8 mouse cellular contexts compared by ENCODE assay signal in the genomic region with DNA sequence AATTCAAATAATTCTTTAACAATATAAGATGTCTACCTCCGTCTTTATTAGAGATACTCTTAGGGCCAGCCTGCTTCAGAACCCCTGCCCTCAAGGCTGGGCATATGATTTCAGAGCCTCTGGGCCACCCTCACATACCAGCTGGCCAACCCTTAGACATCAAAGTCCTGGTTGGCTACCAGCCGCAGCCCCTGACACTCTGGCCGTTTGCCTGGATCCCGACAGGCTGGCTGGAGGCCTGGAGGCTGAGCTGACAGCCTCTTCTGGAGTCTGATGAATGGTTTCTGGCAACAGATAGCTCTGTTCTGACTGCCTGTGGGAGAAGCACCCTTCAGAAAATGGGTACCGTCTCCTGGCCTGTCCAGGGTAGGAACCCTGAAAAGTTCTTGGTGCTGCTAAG.
DNase-seq lines count a peak whose midpoint lies in the region; ATAC-seq and TF ChIP-seq lines count a peak whose summit lies in the region.

No protein-coding gene starts in this region.

- no peak overlapping the region for H3K27ac ChIP-seq in hindbrain, postnatal 0 days
- no peak overlapping the region for H3K27ac ChIP-seq in hindbrain, embryonic 12.5 days
- no peak overlapping the region for H3K27ac ChIP-seq in gastrocnemius, adult 2 months

- H3K4me3 ChIP-seq in hindbrain, postnatal 0 days (ENCODE audit: low read length) = no peak overlapping the region
- H3K4me3 ChIP-seq in hindbrain, embryonic 12.5 days = no peak overlapping the region
- H3K4me3 ChIP-seq in gastrocnemius, adult 2 months = no peak overlapping the region

- no peaks in the 10 kb centered on the region for H3K4me1 ChIP-seq in hindbrain, postnatal 0 days (ENCODE audit: insufficient read depth, low read length)
- H3K4me1 ChIP-seq in hindbrain, embryonic 12.5 days = no peaks in the 10 kb centered on the region

- no peaks in the 10 kb centered on the region for H3K36me3 ChIP-seq in hindbrain, postnatal 0 days (ENCODE audit: insufficient read depth, low read length)
- H3K36me3 ChIP-seq in hindbrain, embryonic 12.5 days = no peaks in the 10 kb centered on the region

- H3K9me3 ChIP-seq in hindbrain, postnatal 0 days (ENCODE audit: low read length) = no peaks in the 10 kb centered on the region
- no peaks in the 10 kb centered on the region; the same call in 1 of the 2 replicates for H3K9me3 ChIP-seq in hindbrain, embryonic 12.5 days (replicated peaks)

- ATAC-seq in hindbrain, postnatal 0 days = peak; percentile 85
- ATAC-seq in hindbrain, embryonic 12.5 days (ENCODE audit: low FRiP score) = no peak
- no peak for ATAC-seq in granulocyte monocyte progenitor cell, adult 5-6 weeks (replicated peaks; ENCODE audit: poor library complexity, severe bottlenecking)

- peak; percentile 82 for DNase-seq in hindbrain, postnatal 0 days (ENCODE audit: low spot score)
- DNase-seq in brain, embryonic 14.5 days (ENCODE audit: low read depth) = peak; percentile 83
- peak; percentile 62 for DNase-seq in gastrocnemius, adult 2 months
- peak; percentile 8 for DNase-seq in layer of hippocampus, adult 9-11 months
- peak; percentile 64 for DNase-seq in ovary, adult 18-20 months (ENCODE audit: low spot score)
- DNase-seq in thymus, postnatal 25 days = no peak

- TF ChIP-seq POLR2A in brain, embryonic 14.5 days (IDR thresholded peaks at IDR 0.05; ENCODE audit: borderline replicate concordance, extremely low read depth, insufficient read depth, insufficient read length, poor library complexity, severe bottlenecking) = no peak

- intact Hi-C loops in gastrocnemius, adult 2 months (cut with DNase I) = no loop called here

- H3K9ac ChIP-seq in hindbrain, postnatal 0 days (replicated peaks; ENCODE audit: low read length) = no peak overlapping the region
- H3K9ac ChIP-seq in hindbrain, embryonic 12.5 days = no peak overlapping the region

- H3K27me3 ChIP-seq in hindbrain, postnatal 0 days (ENCODE audit: insufficient read depth, low read length) = no peaks in the 10 kb centered on the region
- H3K27me3 ChIP-seq in hindbrain, embryonic 12.5 days = no peaks in the 10 kb centered on the region

- 31% methylated on average over 5 of the region's 5 CpGs for WGBS in hindbrain, postnatal 0 days
- WGBS in hindbrain, embryonic 12.5 days = 58% methylated on average over 5 of the region's 5 CpGs

- no peak for TF ChIP-seq CTCF in hindbrain, postnatal 0 days (IDR thresholded peaks at IDR 0.05; ENCODE audit: low read depth)
- TF ChIP-seq CTCF in brain, embryonic 14.5 days (IDR thresholded peaks at IDR 0.05; ENCODE audit: borderline replicate concordance, extremely low read depth, insufficient read depth, insufficient read length) = no peak
- TF ChIP-seq CTCF in gastrocnemius, adult 2 months (IDR thresholded peaks at IDR 0.05) = no peak

- H3K4me2 ChIP-seq in hindbrain, postnatal 0 days (ENCODE audit: low read depth, low read length) = no peak overlapping the region
- no peak overlapping the region for H3K4me2 ChIP-seq in hindbrain, embryonic 12.5 days (replicated peaks)
